Mouse (Mus musculus): Measurements from ENCODE around the gene Gm11238. TPM values are rescaled to one million over a fixed set of nuclear protein-coding genes. Genes with fewer than 3 reads are reported as not detected.
"Not testable (repeated sequence)": the region's sequence is repeated elsewhere in the genome, so short reads cannot be mapped to it uniquely, and the experiment has no call there.

Gene Gm11238
- 1.3 and 1.6 TPM in 2 replicates for total RNA-seq (2012; rRNA removed)

DNA sequence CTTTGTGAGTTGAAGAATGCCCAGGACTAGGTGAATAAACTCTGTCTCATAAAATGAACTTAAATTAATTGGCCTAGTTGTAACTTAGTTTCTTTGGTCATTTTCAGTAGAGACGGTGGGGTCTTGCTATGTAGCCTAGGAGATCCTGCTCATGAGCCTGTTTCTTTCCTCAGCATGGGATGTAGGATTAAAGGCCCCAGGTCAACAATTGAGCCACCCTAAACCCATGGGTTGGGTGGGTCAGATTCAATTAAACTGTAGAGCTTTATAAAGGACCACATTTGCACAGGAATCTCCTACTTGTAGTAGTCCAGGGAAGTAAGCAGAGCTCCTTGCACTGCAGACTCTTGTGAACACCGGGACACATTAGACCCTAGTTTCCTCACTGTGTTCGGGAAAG, at the start of gene Gm11238:
TSS of gene Gm11238 (plus strand) at position 301 of the 400 bp plus-strand sequence.
- H3K9ac ChIP-seq (ENCODE audit: insufficient read depth, low read depth, low read length, poor library complexity, severe bottlenecking); H3K4me1 ChIP-seq (ENCODE audit: control insufficient read depth in 2 of 2, insufficient read depth in 2 of 2, low read length in 2 of 2, poor library complexity in 1 of 2); DNase-seq (ENCODE audit: low read depth, low spot score); H3K36me3 ChIP-seq (ENCODE audit: control insufficient read depth, insufficient read depth, low read length, poor library complexity, severe bottlenecking); in situ Hi-C loops (cut with MboI; ENCODE audit: low sequenced_read_pairs in 2 of 2, unreplicated experiment in 2 of 2); H3K4me3 ChIP-seq (ENCODE audit: insufficient read depth in 1 of 2, low read depth in 1 of 2, low read length in 2 of 2, poor library complexity in 1 of 2, severe bottlenecking in 1 of 2); H3K9me3 ChIP-seq (ENCODE audit: control insufficient read depth, insufficient read depth, low read depth, low read length); H3K27ac ChIP-seq (ENCODE audit: insufficient read depth, low read depth, low read length, poor library complexity, severe bottlenecking): not testable (repeated sequence)

GRCm38 (mm10) chr4:73599248-73599647, 8.4 kb upstream of the Gm11238 start:
- H3K36me3 ChIP-seq (ENCODE audit: control insufficient read depth, insufficient read depth, low read length, poor library complexity, severe bottlenecking), result no peaks in the 10 kb centered on the region
- H3K27ac ChIP-seq (ENCODE audit: insufficient read depth, low read depth, low read length, poor library complexity, severe bottlenecking), result no peak overlapping the region
- no peaks in the 10 kb centered on the region for H3K4me1 ChIP-seq (ENCODE audit: control insufficient read depth in 2 of 2, insufficient read depth in 2 of 2, low read length in 2 of 2, poor library complexity in 1 of 2)
- H3K9me3 ChIP-seq (ENCODE audit: control insufficient read depth, insufficient read depth, low read depth, low read length), result no peaks in the 10 kb centered on the region
- DNase-seq (ENCODE audit: low read depth, low spot score), result peak; percentile 25
- H3K4me3 ChIP-seq (ENCODE audit: insufficient read depth in 1 of 2, low read depth in 1 of 2, low read length in 2 of 2, poor library complexity in 1 of 2, severe bottlenecking in 1 of 2), result no peak overlapping the region
- no peak; the same call in 1 of the 2 replicates for TF ChIP-seq ZC3H11A (IDR thresholded peaks at IDR 0.05; ENCODE audit: borderline replicate concordance, low read depth, low read length)
- TF ChIP-seq HCFC1 (IDR thresholded peaks at IDR 0.05; ENCODE audit: borderline replicate concordance, insufficient read depth, low read length), result no peak
- TF ChIP-seq CHD2 (IDR thresholded peaks at IDR 0.05; ENCODE audit: low read depth, low read length), result no peak
- TF ChIP-seq MAFK (IDR thresholded peaks at IDR 0.05; ENCODE audit: insufficient read depth, low read depth, low read length), result no peak
- no peak for TF ChIP-seq ZNF384 (IDR thresholded peaks at IDR 0.05; ENCODE audit: low read depth, low read length)
- H3K9ac ChIP-seq (ENCODE audit: insufficient read depth, low read depth, low read length, poor library complexity, severe bottlenecking), result no peak overlapping the region
- in situ Hi-C loops (cut with MboI; ENCODE audit: low sequenced_read_pairs in 2 of 2, unreplicated experiment in 2 of 2), result no loop called here

DNA sequence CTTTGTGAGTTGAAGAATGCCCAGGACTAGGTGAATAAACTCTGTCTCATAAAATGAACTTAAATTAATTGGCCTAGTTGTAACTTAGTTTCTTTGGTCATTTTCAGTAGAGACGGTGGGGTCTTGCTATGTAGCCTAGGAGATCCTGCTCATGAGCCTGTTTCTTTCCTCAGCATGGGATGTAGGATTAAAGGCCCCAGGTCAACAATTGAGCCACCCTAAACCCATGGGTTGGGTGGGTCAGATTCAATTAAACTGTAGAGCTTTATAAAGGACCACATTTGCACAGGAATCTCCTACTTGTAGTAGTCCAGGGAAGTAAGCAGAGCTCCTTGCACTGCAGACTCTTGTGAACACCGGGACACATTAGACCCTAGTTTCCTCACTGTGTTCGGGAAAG, 15.0 kb downstream of the Gm11238 start, which contains the start of gene Gm11237:
TSS of gene Gm11237 (plus strand) at position 301 of the 400 bp plus-strand sequence.
- H3K4me3 ChIP-seq (ENCODE audit: insufficient read depth in 1 of 2, low read depth in 1 of 2, low read length in 2 of 2, poor library complexity in 1 of 2, severe bottlenecking in 1 of 2); H3K27ac ChIP-seq (ENCODE audit: insufficient read depth, low read depth, low read length, poor library complexity, severe bottlenecking); H3K36me3 ChIP-seq (ENCODE audit: control insufficient read depth, insufficient read depth, low read length, poor library complexity, severe bottlenecking); H3K9ac ChIP-seq (ENCODE audit: insufficient read depth, low read depth, low read length, poor library complexity, severe bottlenecking); DNase-seq (ENCODE audit: low read depth, low spot score); H3K4me1 ChIP-seq (ENCODE audit: control insufficient read depth in 2 of 2, insufficient read depth in 2 of 2, low read length in 2 of 2, poor library complexity in 1 of 2); H3K9me3 ChIP-seq (ENCODE audit: control insufficient read depth, insufficient read depth, low read depth, low read length); in situ Hi-C loops (cut with MboI; ENCODE audit: low sequenced_read_pairs in 2 of 2, unreplicated experiment in 2 of 2): not testable (repeated sequence)

DNA sequence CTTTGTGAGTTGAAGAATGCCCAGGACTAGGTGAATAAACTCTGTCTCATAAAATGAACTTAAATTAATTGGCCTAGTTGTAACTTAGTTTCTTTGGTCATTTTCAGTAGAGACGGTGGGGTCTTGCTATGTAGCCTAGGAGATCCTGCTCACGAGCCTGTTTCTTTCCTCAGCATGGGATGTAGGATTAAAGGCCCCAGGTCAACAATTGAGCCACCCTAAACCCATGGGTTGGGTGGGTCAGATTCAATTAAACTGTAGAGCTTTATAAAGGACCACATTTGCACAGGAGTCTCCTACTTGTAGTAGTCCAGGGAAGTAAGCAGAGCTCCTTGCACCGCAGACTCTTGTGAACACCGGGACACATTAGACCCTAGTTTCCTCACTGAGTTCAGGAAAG, 30.1 kb downstream of the Gm11238 start, which contains the start of gene Gm11236:
TSS of gene Gm11236 (plus strand) at position 301 of the 400 bp plus-strand sequence.
- H3K9ac ChIP-seq (ENCODE audit: insufficient read depth, low read depth, low read length, poor library complexity, severe bottlenecking); H3K27ac ChIP-seq (ENCODE audit: insufficient read depth, low read depth, low read length, poor library complexity, severe bottlenecking); H3K4me3 ChIP-seq (ENCODE audit: insufficient read depth in 1 of 2, low read depth in 1 of 2, low read length in 2 of 2, poor library complexity in 1 of 2, severe bottlenecking in 1 of 2); H3K36me3 ChIP-seq (ENCODE audit: control insufficient read depth, insufficient read depth, low read length, poor library complexity, severe bottlenecking); in situ Hi-C loops (cut with MboI; ENCODE audit: low sequenced_read_pairs in 2 of 2, unreplicated experiment in 2 of 2); H3K9me3 ChIP-seq (ENCODE audit: control insufficient read depth, insufficient read depth, low read depth, low read length); H3K4me1 ChIP-seq (ENCODE audit: control insufficient read depth in 2 of 2, insufficient read depth in 2 of 2, low read length in 2 of 2, poor library complexity in 1 of 2); DNase-seq (ENCODE audit: low read depth, low spot score): not testable (repeated sequence)

DNA sequence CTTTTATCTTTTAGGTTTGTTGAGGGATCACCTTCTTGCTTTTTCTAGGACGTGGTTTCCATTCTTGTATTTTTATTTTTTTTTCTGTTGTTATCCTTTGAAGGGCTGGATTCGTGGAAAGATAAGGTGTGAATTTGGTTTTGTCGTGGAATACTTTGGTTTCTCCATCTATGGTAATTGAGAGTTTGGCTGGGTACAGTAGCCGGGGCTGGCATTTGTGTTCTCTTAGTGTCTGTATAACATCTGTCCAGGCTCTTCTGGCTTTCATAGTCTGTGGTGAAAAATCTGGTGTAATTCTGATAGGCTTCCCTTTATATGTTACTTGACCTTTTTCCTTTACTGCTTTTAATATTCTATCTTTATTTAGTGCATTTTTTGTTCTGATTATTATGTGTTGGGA, 54.2 kb downstream of the Gm11238 start:
- H3K36me3 ChIP-seq (ENCODE audit: control insufficient read depth, insufficient read depth, low read length, poor library complexity, severe bottlenecking); H3K4me1 ChIP-seq (ENCODE audit: control insufficient read depth in 2 of 2, insufficient read depth in 2 of 2, low read length in 2 of 2, poor library complexity in 1 of 2); in situ Hi-C loops (cut with MboI; ENCODE audit: low sequenced_read_pairs in 2 of 2, unreplicated experiment in 2 of 2); H3K9me3 ChIP-seq (ENCODE audit: control insufficient read depth, insufficient read depth, low read depth, low read length); H3K27ac ChIP-seq (ENCODE audit: insufficient read depth, low read depth, low read length, poor library complexity, severe bottlenecking); H3K9ac ChIP-seq (ENCODE audit: insufficient read depth, low read depth, low read length, poor library complexity, severe bottlenecking); H3K4me3 ChIP-seq (ENCODE audit: insufficient read depth in 1 of 2, low read depth in 1 of 2, low read length in 2 of 2, poor library complexity in 1 of 2, severe bottlenecking in 1 of 2); DNase-seq (ENCODE audit: low read depth, low spot score): not testable (repeated sequence)

DNA sequence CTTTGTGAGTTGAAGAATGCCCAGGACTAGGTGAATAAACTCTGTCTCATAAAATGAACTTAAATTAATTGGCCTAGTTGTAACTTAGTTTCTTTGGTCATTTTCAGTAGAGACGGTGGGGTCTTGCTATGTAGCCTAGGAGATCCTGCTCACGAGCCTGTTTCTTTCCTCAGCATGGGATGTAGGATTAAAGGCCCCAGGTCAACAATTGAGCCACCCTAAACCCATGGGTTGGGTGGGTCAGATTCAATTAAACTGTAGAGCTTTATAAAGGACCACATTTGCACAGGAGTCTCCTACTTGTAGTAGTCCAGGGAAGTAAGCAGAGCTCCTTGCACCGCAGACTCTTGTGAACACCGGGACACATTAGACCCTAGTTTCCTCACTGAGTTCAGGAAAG, 60.4 kb downstream of the Gm11238 start, which contains the start of gene Gm11239:
TSS of gene Gm11239 (plus strand) at position 301 of the 400 bp plus-strand sequence.
- DNase-seq (ENCODE audit: low read depth, low spot score); H3K4me3 ChIP-seq (ENCODE audit: insufficient read depth in 1 of 2, low read depth in 1 of 2, low read length in 2 of 2, poor library complexity in 1 of 2, severe bottlenecking in 1 of 2); H3K4me1 ChIP-seq (ENCODE audit: control insufficient read depth in 2 of 2, insufficient read depth in 2 of 2, low read length in 2 of 2, poor library complexity in 1 of 2); H3K27ac ChIP-seq (ENCODE audit: insufficient read depth, low read depth, low read length, poor library complexity, severe bottlenecking); H3K9me3 ChIP-seq (ENCODE audit: control insufficient read depth, insufficient read depth, low read depth, low read length); H3K36me3 ChIP-seq (ENCODE audit: control insufficient read depth, insufficient read depth, low read length, poor library complexity, severe bottlenecking); in situ Hi-C loops (cut with MboI; ENCODE audit: low sequenced_read_pairs in 2 of 2, unreplicated experiment in 2 of 2); H3K9ac ChIP-seq (ENCODE audit: insufficient read depth, low read depth, low read length, poor library complexity, severe bottlenecking): not testable (repeated sequence)

DNA sequence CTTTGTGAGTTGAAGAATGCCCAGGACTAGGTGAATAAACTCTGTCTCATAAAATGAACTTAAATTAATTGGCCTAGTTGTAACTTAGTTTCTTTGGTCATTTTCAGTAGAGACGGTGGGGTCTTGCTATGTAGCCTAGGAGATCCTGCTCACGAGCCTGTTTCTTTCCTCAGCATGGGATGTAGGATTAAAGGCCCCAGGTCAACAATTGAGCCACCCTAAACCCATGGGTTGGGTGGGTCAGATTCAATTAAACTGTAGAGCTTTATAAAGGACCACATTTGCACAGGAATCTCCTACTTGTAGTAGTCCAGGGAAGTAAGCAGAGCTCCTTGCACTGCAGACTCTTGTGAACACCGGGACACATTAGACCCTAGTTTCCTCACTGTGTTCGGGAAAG, 75.5 kb downstream of the Gm11238 start, which contains the start of gene Gm428:
TSS of gene Gm428 (plus strand) at position 301 of the 400 bp plus-strand sequence.
- H3K36me3 ChIP-seq (ENCODE audit: control insufficient read depth, insufficient read depth, low read length, poor library complexity, severe bottlenecking); H3K4me3 ChIP-seq (ENCODE audit: insufficient read depth in 1 of 2, low read depth in 1 of 2, low read length in 2 of 2, poor library complexity in 1 of 2, severe bottlenecking in 1 of 2); H3K27ac ChIP-seq (ENCODE audit: insufficient read depth, low read depth, low read length, poor library complexity, severe bottlenecking); H3K4me1 ChIP-seq (ENCODE audit: control insufficient read depth in 2 of 2, insufficient read depth in 2 of 2, low read length in 2 of 2, poor library complexity in 1 of 2); in situ Hi-C loops (cut with MboI; ENCODE audit: low sequenced_read_pairs in 2 of 2, unreplicated experiment in 2 of 2); H3K9ac ChIP-seq (ENCODE audit: insufficient read depth, low read depth, low read length, poor library complexity, severe bottlenecking); DNase-seq (ENCODE audit: low read depth, low spot score); H3K9me3 ChIP-seq (ENCODE audit: control insufficient read depth, insufficient read depth, low read depth, low read length): not testable (repeated sequence)
